Mouse (Mus musculus) layer of hippocampus, adult 9-10 months (tissue): Measurements from ENCODE around the gene Sec24d.
A peak's percentile ranks its signal among the peaks of the same experiment; 100 is the strongest.

Experiments
- DNase-seq: peaks from one replicate; pipeline ENCODE4 v3.0.0; 2022; ENCODE audit warnings: low spot score

The Sec24d gene

DNA sequence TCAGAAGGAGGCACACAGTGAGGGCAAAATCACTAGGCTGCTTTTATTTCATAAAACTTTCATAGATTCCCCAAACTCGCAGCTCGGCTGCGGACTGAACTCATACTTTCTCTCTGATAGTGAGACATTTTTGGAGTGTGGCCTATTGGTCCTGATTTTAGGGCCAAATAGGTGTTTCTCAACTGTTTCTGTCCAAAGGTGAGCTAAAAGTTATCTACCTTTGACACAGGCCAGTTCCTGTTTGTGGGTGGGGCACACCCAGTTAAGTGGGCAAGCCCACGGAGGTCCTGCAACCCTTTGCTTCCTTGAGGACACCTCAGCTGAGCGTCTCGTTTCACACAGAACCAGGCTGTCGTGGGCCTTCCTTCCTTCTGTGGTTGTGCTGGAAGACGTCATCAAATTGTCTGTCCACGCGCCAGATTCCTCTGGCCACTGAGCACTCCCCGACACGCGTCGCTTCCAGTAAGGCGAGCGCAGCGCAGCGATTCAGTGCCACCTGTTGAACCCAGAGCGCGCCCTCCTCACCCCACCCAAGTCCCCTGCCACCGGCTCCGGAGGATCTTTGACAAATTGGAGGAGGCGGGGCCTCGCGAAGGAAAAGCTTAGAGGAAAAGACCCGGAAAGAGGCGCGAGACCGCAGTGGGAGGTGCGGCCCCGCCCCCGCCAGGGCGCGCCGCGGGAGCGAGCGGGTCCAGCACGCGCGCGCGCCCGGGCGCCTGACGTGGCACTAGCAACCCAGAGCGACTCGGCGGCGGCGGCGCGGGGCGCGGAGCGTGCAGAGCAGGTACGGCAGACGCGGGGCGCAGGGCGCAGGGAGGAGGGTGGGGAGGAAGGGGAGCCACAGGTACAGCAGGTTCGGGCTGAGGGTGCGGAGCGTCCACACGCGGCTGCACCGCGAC lies at the start of gene Sec24d:
TSS of gene Sec24d (plus strand) at position 703 of the 899 bp plus-strand sequence.
- peak; percentile 40 for DNase-seq

DNA sequence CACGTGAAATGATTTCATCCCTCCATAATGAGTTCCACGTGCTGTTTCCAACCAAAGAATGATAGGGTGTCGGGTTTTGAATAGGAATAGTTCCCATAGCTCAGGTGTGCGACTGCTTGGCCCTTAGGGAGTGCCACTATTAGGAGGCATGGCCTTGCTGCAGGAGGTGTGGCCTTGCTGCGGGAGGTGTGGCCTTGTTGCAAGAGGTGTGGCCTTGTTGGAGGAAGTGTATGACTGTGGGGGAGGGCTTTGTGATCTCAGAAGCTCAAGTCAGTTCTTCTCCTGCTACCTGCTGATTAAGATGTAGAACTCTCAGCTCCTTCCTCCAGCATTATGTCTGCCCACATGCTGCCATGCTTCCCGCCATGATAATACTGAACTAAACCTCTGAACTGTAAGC lies 48.6 kb upstream of the Sec24d start:
- DNase-seq, result no peak

DNA sequence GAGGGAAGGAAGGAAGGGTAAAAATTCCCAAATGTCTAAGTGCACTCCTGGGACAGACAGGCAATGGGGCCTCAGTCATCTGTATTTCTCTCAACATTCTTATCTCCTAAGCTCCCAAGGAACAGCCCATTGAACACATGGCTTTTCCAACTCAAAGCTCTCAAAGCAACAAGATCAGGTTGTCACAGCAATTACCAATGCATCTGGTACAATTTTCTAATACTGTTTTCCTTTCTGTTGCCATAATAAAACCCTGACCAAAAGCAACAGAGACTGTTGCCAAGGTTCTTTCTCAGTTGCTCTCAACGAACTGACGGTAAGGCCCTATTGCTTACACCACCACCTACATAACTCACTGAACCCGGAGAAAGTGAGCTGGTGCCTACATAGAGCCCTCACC lies 40.0 kb upstream of the Sec24d start:
- no peak for DNase-seq

DNA sequence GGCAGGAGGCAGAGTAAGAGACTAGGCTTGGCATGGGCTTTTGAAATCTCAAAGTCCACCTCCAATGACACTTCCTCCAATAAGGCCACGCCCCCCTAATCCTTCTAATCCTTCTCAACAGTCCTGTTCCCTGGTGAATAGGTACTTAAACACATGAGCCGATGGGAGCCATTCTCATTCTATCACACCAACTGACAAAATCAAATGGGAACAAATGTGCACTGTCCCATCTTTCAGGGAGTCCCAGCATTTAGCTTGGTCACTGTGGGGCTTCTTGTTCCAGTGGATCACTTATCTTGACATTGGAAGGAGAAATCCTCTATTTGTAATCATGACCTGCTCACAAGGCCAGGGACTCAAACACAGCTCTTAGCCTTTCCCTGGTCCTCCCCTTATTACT lies 35.6 kb upstream of the Sec24d start:
- DNase-seq, result no peak

DNA sequence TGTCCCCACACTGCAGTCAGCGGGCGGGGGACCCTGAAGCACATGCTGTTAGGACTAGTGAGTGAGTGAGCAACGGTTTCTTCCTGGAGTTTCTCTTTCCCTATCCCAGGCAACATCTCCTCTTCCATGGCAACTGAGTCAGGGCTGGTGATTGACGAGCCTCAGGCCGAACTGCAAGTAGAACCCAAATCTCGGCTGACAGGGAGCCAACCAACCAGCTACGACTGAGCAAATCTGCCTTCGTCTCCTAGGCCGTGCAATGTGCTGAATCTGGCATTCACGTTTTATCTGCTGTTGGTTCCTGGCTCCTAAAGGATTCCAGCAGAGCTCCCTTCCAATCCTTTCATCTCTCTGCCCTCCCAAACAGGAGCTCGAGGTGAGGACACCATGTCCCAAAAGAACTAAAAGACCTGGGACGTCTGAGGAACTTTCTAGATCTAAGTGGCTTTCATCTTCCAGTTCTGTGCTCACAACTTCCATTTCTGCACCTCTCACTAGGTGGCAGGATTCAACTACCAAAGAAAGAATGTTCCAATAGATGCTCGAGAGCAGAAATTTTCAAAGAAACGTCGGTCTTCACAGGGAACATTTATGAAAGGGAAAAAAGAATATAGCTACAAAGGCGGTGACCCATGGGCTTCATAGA lies 32.9 kb upstream of the Sec24d start:
- peak; percentile 61 for DNase-seq

DNA sequence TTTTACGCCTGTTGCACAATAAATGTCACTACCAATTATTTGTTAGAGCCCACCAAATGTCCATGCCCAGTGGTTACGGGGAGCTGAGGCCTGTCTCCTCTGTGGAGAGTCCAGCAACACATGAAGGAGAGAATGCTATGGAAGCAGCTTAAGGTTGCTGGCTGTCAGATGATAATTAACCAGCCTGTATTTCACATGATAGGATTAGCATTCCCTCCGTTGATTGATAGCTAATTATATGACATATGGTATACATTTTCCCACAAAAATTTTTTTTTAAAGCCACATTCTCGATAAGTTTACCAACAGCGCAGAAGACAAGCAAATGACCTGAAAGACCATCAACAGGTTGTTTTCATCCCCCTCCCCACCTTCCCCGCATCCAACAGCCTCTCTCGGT lies 31.8 kb upstream of the Sec24d start:
- DNase-seq, result no peak

DNA sequence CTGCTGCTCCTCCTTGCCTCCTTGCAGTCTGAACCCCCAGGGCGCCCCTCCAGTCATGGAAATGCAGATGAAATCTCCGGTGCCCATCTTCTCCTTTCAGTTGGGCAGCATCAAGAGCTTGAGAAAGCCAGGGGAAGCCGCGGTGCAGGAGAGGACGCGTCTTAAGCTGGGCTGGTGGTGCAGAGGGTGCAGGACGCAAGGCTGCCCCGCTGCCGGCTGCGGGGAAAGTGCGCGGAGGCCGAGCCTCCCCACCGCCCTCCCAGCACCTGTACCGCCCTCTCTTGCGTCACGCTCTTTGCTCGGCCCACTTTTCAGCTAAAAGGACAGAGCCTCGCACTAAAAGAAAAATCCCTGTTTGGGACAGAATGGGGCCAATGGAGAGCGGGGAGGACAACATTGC lies 31.3 kb upstream of the Sec24d start, which contains the start of gene Synpo2:
TSS of gene Synpo2 (minus strand) at position 229 of the 400 bp plus-strand sequence.
- DNase-seq, result no peak

DNA sequence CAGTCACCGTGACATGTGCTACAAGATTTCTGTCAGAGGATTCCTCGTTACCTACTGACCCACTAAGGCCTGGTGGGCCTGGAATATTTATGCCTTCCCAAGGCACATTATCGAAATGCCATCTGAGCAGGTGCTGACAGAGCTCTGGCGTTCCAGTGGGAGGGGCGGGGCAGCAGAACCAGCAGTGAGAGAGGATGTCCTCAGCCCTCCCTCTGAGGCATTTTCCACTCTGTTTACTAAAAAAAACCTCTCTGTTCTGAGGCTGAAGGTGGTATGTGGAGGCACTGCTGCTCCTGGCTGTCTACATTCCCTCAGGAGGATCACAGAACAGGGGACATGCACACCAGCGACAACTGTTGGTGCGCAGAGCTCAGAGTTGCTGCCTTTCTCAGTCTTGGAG lies 30.2 kb upstream of the Sec24d start:
- DNase-seq, result no peak

DNA sequence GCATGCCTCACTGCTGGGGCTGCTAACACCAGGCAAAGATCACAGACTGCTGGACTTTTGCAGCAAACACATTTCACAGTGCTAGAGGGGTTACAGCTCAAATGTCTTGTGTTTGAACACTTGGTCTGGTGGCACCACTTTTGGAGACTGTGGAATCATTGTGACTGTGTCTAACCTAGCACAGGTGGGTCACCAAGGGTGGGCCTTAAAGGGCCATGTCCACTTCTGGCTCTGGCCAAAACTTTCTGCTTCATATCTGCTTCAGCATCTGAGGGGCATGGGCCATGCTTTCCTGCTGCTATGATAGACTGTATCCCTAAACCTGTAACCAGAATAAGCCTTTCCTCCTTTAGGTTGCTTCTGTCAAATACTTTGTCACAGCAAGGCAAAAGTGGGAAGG lies 29.8 kb upstream of the Sec24d start:
- DNase-seq, result no peak

DNA sequence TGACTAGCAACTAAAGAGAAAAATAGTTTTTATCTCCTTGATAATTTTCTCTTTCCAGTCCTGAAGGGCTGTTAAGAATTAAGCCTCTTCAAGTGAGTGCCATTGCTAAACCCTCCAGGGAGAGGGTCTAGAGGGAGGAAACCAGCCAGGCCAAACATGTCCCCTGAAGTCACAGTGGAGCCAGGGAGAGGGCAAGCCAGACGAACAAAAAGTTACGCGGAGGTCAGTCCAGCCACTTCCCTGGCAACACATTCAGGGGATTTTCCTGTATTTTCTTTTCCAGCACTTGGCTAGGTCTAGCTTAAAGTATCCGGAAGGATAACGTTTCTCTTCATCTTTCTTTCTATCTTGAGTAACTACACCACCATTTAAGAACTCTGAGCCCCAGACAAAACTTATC lies 22.9 kb upstream of the Sec24d start:
- DNase-seq, result no peak

DNA sequence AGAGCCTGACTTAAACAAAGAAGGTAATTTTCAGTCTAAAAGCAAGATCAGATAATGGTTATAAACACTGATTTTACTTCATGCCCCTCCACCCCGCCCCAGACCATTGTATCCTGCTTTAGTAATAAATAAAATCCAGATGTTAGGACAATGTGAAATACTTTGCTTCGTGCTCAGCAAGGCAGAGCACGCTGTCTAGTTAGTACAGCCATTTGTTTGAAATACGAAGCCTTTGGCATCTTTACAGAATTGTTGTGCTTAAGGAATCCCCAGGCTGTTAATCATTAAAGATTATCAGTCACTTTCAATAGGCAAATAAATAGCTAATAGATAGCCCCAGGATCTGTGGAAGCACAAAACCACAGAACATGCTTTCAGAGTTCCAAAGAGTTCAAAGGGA lies 21.6 kb upstream of the Sec24d start:
- no peak for DNase-seq

DNA sequence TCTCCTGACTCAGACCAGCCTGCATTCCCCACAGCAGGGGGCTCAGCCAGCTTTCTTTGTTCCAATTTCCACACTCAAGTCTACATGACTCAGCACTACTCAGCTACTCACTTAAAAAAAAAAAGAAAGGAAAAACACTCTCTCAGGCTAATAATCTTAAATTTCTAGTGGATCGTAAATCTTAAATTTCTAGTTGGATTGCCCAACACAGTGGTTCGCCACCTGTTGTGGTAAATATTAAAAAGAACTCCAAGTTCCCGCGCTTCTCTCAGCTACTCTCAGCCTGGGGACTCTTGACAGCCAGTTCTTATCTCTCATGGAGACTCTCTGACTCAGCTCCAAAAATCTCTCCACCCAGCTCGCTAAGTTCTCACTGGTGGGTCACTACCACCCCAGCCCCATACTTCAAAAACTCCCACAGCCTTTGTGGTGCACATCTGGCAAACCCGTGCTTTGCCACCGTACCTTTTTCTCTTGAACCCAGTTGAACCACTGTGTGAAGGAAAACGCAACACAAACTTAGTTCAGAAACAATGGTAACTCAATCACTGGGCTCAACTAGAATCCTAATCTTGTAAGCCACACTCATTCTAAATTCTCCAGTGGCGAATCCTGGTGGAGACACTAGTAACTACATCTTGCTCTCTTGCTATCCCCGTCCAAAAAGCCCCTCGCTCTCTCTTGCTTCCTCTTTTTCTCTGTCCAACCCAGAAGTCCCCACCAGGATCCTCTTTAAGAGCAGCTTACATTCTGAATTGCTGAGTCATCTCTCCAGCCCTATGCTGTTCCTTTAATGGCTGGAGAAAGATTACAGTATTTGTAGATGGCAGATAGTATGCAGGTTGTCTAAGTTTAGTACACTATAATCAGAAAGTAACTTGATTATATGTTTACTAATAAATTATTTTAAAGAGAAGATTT lies 10.8 kb upstream of the Sec24d start:
- no peak for DNase-seq

DNA sequence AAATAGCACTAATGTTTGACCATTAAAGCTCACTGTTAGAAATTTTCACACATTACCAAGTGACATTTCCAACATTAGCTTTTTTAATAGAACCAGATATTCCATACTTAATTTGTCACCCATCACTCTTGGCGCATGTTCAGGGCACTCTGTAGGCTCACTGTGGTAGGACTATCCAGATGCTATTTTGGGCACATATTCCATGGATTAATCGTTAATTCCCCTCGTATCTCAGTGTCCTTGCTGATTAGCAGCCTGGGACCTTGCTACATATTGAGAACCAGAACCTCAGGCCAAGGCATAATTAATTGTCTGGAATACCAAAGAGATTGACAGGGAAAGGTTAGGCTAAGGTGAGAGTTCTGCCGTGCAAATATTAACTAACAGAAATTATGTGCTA lies 8.5 kb upstream of the Sec24d start:
- DNase-seq, result no peak

DNA sequence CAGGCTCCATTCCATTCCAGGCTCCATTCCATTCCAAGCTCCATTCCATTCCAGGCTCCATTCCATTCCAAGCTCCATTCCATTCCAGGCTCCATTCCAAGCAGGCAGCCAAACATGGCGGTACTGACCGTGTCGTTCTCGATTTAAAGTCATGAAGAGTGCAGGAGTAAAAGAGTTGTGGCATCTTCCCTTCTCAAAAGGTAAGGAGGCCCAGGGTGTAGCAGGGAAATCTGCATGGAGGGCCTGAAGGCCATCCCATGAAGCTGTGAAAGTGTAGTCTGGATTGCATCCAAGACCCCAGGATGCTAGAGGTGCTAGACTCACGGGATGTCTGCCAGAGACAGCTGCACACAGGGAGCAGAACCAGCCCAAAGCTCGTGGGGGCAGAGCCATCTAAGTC lies 2.5 kb upstream of the Sec24d start:
- DNase-seq, result no peak

DNA sequence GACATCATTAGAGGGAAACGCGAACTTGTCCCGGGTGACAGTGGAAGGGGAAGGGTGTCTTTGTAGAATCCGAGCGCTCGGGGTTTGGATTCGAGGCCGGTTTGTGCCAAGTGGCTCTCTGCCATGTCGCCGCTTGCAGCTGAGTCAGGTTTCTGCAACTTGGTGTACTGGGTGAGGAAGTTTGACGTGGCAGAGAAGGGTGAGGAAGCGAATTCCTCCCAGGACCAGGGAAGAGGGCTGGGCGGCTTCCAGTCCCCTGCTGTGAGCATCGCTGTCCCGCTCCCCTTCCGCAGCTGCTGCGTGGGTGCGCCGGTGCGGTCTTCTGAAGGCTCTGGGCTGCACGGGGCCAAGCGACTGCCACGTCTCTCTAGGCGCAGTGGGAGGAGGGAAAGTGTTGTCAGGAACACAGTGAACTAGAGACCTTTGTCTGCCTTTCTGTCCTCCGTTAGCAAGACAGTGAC lies 516 bp downstream of the Sec24d start:
- peak; percentile 22 for DNase-seq

DNA sequence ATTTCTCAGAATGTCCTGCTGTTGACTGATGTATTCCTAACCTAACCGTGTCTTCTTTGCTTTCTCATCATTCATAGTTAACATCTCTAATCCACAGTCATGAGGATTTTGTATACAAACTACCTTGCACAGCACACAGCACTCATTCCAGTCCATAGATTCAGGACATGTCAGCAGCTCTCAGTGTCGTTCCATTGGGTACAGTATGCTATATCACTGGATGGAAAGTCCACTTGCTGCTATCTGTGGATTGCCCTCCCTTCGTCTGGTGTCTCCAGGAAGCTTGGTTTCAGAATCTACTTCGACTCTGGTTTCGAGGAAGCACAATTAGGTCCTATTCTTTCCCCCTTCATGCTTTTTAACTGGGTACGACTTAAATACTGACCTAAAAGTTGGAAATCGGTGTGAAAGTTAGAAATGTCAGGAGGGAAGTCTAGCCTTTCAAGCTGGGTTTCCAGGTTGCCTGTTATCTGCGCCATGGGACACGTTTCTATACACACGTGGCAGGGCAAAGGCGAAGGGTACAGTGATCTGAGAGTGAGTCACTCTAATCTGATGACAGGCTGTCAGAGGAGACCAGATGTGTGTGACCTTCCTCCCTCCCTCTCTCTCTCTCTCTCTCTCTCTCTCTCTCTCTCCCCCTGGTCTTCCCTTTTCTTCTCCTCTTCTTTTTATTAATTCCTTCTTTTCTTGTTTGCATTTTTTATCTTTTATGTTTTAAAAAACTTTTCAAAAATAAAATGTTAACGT lies 15.8 kb downstream of the Sec24d start:
- DNase-seq, result no peak

DNA sequence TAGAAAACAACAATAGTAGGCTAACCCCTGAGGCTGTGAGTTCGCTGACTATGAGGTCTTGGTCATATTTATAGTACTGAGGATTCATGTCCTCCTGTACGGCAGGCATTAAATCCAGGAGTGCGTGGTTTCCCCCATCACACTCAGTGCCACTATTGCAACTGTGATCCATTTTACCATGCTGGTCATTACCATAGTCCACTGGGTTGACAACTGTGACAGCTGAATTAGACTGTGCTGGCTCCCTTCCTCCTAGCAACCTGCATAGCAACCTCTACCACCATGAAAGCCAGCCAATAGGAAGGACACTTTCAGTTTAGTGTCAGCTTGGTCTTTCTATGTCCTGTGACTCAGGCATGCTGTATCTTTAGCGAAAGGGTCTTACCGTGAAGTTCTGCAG lies 17.0 kb downstream of the Sec24d start:
- no peak for DNase-seq

DNA sequence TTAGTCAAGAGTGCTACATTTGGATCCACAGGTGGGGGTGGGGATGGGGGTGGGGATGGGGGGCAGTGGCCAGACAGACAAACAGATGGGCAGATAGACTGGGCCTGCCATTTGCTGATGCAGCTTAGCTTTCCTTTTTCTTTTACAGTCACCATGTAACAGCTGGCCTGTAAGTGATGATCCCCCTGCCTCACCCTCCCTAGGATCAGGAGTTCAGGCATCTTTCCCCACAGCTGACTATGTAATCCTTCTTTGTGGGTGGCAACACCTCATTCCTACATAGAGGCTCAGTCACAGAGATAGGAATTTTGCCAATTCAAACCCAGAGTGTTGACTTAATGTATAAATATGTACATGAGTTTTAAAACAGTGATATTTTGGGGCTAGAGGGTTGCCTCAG lies 18.4 kb downstream of the Sec24d start:
- no peak for DNase-seq

DNA sequence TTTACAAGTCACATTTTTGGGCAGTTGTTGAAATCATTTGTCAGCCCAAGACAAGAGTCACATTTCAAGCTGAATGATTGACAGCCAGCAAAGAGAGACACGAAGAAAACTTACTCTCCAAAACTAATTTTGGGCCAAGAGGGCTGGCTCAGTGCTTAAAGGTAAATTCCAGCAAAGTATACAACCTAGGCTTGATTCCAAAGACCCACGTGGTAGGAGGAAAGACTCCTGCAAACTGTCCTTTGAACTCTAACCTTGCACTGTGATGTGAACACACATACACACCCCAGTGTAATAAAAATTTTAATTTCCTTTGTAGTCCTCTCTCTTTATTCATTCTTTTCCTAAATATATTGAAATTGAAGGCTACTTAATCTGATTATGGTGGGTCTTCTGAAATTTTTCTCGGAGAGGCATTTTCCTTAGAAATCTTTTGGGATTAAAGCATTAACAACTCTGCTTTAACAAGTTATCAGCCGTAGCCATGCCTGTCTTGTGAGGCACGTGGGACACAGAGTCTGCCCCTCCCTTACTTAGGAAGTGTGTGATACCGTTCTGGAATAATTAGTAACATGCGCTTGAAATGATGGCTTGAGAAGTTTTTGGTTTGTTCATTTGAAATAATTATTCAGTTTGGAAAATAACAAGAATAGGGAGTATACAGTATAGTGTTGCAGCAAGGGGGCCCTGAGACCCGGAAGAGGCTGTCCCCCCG lies 21.8 kb downstream of the Sec24d start:
- DNase-seq, result no peak

DNA sequence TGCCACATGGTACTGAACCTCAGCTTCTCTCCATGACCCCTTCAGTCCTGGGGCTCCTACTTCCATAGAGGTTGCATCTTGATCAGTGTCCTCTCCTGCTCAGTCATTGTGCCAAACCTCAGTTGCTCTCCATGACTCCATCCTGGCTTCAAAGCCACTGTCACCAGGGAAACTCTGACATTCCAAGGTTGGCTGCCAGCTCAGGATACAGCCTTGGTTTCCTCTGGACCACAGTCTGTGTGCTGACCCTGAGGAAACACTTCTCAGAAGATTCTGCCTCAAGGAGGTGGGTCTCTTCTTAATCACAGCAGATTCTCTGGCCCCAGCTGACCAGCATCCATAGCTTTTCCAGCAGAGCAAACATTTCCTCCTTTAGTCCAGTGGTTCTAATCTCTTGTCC lies 24.4 kb downstream of the Sec24d start:
- DNase-seq, result no peak

DNA sequence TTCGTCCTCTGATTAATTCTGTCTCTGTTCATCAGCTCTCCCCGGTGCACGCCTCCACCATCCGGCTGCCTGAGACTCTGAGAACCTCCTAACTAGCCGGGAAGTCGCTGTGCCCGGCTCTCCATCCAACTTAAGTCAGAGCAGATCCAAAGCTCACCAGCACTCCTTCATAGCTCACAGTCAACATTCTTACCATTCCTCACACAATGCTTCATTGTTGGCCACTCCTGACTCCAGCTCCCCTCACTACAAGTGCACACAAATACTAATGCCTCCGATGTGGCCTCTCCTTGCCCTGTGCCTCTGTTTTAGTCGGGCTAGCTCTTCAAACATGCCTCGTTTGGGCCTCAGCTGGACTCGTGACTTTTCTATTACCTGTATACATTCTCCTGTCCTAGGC lies 29.4 kb downstream of the Sec24d start:
- no peak for DNase-seq
